Mouse (Mus musculus) T-helper 17 cell (primary cell): ENCODE results near the gene Tmem216.
"Not testable (repeated sequence)": the region's sequence is repeated elsewhere in the genome, so short reads cannot be mapped to it uniquely, and the experiment has no call there.

Source experiments
- in situ Hi-C, 2 experiments: fragments of 300-600 bp; cut with MboI, MseI; formaldehyde crosslinking; loops; 1 replicate in 1 of 2; 2 replicates in 1 of 2; pipeline ENCODE4 v1.15.1; 2025; ENCODE audit warnings: high pct_unique_total_duplicates in 2 of 2

Tmem216 gene

GRCm38 (mm10) chr19:10576690-10577561, 20.9 kb upstream of the Tmem216 start, which contains the start of the genes Cyb561a3 and Tmem138:
Gene Cyb561a3, plus strand, starts transcription at chr19:10577172.
Gene Tmem138, minus strand, starts transcription at chr19:10577362.
- in situ Hi-C loops, result loop anchor here in 1 of 2 experiments (25.0 kb wide), 1 partner anchor 885 kb away; the partner anchor contains the start of gene Ms4a6c

- in situ Hi-C loops, result no loop called here
Measured at GRCm38 (mm10) chr19:10569627-10570026, 13.6 kb upstream of the Tmem216 start.

DNA sequence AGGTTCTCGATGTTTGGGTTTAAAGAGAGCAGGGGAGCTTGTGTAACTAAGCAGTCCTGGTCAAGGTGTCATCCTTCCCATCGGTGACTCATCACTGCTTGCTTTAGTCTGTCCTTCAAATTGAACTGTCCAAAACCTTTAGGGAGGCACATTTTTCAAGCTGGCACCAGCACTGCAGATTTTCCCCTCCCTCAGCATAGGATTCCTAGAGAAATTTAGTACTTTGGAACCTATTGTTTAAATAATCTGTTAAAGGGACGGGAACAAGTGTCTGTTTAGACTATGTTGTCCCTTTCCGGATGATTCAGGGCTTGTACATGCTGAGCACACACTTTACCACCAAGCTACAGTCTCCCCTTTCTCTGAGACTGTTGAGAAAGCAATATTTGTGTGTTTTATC, 9.2 kb upstream of the Tmem216 start:
- in situ Hi-C loops, result no loop called here

GRCm38 (mm10) chr19:10564278-10564677, 8.2 kb upstream of the Tmem216 start:
- in situ Hi-C loops, result no loop called here

- in situ Hi-C loops, result no loop called here
Measured at GRCm38 (mm10) chr19:10562351-10562750, 6.3 kb upstream of the Tmem216 start.

GRCm38 (mm10) chr19:10561558-10562314, 5.7 kb upstream of the Tmem216 start:
- in situ Hi-C loops, result no loop called here

DNA sequence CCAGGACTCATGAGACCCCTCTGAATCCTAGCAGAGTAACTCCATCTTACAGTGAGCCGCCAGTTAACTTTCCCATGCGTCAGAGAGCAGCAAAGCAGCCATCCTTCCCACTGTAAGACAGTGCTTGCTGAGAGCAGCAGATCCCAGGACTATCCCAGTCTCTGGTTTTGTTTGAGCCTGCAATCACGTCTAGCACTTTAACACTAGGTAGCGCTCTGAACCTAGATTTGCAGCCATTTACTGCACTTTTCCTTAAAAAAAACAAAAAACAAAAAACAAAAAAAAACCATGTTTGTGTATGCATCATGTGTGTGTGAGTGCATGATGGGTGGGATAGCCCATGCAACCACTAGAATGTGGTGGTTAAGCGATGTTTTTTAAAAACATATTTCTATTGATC, 4.1 kb upstream of the Tmem216 start:
- in situ Hi-C loops, result no loop called here

- in situ Hi-C loops, result not testable (repeated sequence)
Measured at GRCm38 (mm10) chr19:10557837-10558375, 1.9 kb upstream of the Tmem216 start.

GRCm38 (mm10) chr19:10557430-10557829, 1.4 kb upstream of the Tmem216 start:
- in situ Hi-C loops, result no loop called here

GRCm38 (mm10) chr19:10557001-10557400, 963 bp upstream of the Tmem216 start:
- in situ Hi-C loops, result no loop called here

DNA sequence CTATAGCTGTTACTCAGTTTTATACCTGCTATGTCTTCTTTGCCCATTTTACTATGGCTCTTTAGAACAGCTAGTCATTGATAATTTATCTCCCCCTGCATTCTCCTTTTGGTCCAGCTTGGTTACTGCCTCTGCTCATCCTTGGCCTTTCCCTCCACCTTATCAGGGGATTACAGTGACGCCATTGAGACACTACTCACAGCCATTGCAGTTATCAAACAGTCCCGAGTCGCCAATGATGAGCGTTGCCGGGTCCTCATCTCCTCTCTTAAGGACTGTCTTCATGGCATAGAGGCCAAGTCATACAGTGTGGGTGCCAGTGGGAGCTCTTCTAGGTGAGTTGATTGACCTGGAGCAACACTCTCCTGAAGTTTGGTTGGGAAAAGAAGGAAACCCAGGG, 16.6 kb downstream of the Tmem216 start:
- in situ Hi-C loops, result loop anchor here in 1 of 2 experiments (25.0 kb wide), 1 partner anchor 1398 kb away; no protein-coding TSS in a partner anchor

- in situ Hi-C loops, result loop anchor here in 1 of 2 experiments (25.0 kb wide), 1 partner anchor 1407 kb away; no protein-coding TSS in a partner anchor
Measured at GRCm38 (mm10) chr19:10530082-10530481, 26.0 kb downstream of the Tmem216 start.

- in situ Hi-C loops, result loop anchor here in 1 of 2 experiments (25.0 kb wide), 1 partner anchor 1411 kb away; no protein-coding TSS in a partner anchor
Measured at GRCm38 (mm10) chr19:10525910-10526309, 30.1 kb downstream of the Tmem216 start, which contains the start of gene Sdhaf2. Gene Sdhaf2, minus strand, starts transcription at chr19:10526142.

- in situ Hi-C loops, result loop anchor here in 1 of 2 experiments (25.0 kb wide), 1 partner anchor 1412 kb away; no protein-coding TSS in a partner anchor
Measured at GRCm38 (mm10) chr19:10525106-10525901, 30.7 kb downstream of the Tmem216 start, which contains the start of gene Cpsf7. Gene Cpsf7, plus strand, starts transcription at chr19:10525266.

- in situ Hi-C loops, result loop anchor here in 1 of 2 experiments (25.0 kb wide), 1 partner anchor 1413 kb away; no protein-coding TSS in a partner anchor
Measured at GRCm38 (mm10) chr19:10524784-10525105, 31.3 kb downstream of the Tmem216 start.

DNA sequence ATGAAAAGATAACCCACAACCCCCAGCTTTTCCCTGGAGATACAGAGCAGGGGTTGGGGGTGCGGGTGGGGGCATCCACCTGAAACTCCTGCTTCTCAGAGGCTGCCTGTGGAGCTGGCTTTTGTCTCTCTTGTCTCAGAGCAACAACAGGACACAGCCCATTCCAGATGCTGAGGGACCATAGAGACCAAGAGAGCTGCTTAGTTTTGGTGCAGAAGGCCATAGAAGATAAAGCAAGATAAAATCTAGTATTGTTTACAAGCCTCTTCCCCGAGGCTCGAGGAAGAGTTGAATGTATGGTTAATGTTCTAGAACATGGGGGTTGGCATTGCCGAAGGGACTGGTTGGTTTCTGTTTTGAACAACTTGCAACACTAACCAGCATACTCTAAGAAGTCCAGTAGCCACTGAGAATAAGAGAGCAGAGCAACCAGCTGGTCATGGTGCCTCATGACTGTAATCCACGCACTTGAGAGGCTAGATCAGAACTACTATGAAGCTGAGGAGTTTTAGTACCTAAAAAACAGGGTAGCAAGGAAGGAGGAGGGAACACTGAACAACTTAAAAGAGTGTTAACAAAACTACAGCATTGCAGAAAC, 32.5 kb downstream of the Tmem216 start:
- in situ Hi-C loops, result no loop called here

- in situ Hi-C loops, result no loop called here
Measured at GRCm38 (mm10) chr19:10521926-10522325, 34.1 kb downstream of the Tmem216 start.

DNA sequence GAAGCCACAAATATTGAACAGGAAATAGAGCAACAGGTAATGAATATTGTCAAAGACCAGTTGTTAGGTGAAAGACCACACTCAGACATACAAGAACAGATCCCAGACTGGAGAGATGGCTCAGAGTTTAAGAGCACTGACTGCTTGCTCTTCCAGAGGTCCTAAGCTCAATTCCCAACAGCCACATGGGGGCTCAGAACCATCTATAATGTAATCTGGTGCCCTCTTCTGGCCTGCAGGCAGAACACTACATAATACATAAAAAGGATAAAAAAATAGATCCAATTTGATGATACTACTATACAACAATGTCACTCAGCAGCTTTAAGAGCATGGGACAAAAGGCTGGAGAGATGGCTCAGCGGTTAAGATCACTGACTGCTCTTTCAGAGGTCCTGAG, 35.7 kb downstream of the Tmem216 start:
- in situ Hi-C loops, result no loop called here

DNA sequence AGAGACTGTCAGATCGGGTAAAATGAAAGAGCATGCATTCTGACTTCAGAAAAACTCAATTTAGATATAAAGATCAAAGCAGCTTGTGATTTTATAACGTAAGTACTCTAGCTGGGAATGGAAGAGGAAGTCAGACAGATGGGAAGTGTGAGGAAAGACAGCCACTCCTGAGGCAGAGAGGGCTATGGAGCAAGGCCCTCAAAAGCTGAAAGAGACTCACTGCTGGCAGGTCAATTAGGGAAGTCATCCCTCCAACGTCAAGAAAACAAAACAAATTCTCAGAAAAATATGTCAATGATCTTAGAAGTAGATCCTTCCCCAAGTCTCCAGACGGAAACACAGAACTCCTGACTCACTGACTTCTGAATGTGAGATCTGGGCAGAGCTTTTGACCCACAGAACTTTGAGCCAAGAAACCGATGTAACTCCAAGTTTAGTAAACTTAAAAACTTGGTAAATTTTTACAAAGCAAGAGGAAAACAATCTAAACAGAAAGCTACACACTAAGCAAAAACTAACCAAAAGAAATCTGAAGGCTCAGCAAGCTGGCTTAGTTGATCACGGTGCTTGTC, 45.2 kb downstream of the Tmem216 start:
- in situ Hi-C loops, result no loop called here

DNA sequence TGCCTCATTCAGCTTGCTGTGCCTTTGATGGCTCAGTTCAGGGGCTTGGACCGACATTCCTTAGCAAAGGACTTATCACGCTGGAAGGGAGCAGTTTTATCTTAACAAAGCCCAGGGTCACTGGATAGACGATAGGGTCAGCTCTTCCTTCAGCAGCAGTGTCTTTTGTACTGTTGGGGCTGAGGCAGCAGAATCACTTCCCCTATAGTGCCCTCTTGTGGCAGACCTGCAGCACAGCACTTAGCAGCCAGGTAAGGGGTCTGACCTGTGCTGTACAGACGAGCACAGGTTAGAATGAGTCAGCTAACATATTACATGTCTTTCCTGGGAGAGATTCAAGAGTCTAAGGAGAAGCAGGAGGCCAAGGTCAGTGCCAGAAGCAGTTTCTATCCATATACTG, 53.5 kb downstream of the Tmem216 start:
- in situ Hi-C loops, result no loop called here
